Mouse (Mus musculus) lung, postnatal 4 days (tissue): Measurements from ENCODE around the gene Nhej1.

Experiments used
- DNase-seq, 2 experiments: peaks; one replicate each; pipeline ENCODE4 v3.0.0; 2021

Gene Nhej1

DNA sequence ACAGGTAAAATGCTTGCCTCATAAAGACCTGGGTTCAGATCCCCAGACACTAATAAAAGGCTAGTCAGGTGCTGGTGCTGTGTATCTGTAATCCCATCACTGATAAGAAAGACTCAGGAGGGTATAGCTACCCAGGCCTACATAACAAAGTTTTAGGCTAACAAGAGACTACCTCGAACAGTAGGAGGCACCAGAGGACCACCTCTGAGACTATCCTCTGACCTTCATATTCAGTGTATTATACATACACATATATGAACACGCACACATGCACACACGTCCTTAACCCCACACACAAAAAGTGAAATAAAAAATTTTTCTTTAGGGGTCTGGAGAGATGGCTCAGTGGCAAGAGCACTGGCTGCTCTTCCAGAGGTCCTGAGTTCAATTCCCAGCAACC is 2.8 kb downstream of the Nhej1 start:
- DNase-seq, result no peak

DNA sequence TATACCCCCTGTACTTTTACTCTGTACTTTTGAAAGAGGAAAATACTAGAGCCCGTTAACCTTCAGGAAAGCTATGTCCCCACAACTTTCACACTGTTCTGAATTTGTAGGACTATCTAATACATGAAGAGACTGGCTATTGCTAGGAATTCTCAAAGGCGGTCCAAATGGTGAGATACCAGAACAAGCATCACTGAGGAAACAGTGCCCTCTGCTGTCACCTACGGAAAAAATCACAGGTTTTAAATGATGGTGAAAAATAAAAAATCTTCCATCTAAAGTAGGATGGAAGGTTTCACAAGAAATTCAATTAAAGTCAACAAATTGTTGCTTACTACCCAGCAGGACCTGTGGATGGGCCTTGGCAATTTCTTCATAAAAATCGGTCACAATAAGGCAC is 72.9 kb downstream of the Nhej1 start:
- peak in 1 of 2 experiments; percentile 15 for DNase-seq

- no peak for DNase-seq
Measured at GRCm38 (mm10) chr1:75051428-75051827, 73.6 kb downstream of the Nhej1 start.

GRCm38 (mm10) chr1:75048571-75048970 is 76.4 kb downstream of the Nhej1 start:
- DNase-seq, result no peak

GRCm38 (mm10) chr1:75048041-75048440 is 77.0 kb downstream of the Nhej1 start:
- DNase-seq, result peak; percentile 8 to 28

DNA sequence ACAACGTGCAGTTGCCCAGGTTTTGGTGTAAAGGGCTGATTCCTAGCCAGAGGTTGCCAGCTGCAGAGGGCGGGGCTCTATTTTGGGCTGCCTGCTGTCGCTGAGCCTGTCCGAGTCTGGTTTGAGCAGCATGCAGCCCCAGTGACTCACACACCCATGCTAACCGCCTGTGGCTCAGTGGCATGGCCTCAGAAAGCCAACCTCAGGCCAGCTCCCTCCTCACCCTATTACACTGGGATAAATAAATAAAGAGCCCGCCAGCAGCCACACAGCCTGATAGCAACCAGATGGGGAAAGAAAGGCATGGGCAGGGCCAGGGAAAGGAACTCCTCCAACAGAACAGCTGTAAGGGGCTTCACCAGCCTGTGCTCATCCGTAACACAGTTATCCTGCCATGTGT is 84.6 kb downstream of the Nhej1 start:
- DNase-seq, result peak; percentile 4 to 26

GRCm38 (mm10) chr1:75032041-75032440 is 93.0 kb downstream of the Nhej1 start:
- DNase-seq, result no peak

- no peak for DNase-seq
Measured at GRCm38 (mm10) chr1:75027061-75027779, 97.8 kb downstream of the Nhej1 start.

- no peak for DNase-seq
Measured at GRCm38 (mm10) chr1:75024419-75025199, 100.4 kb downstream of the Nhej1 start.

DNA sequence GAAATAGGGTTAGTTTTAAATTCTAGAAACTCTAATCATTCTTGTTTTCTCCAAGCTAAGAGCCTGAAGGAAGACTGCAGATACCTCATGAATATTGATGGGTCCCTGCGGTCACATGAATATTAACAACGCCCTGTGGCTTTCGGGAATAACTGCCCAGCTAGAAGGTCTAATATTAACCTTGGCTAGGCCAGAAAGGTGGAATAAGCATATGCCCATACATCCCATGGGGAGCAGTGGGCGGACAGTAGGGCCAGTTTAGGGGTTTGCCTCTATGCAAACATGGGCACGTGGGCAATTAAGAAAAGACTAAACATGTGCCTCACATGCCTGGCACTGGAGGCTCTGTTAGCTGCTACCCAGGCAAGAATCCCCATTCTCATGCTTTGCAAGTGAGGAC is 102.8 kb downstream of the Nhej1 start:
- DNase-seq, result no peak

DNA sequence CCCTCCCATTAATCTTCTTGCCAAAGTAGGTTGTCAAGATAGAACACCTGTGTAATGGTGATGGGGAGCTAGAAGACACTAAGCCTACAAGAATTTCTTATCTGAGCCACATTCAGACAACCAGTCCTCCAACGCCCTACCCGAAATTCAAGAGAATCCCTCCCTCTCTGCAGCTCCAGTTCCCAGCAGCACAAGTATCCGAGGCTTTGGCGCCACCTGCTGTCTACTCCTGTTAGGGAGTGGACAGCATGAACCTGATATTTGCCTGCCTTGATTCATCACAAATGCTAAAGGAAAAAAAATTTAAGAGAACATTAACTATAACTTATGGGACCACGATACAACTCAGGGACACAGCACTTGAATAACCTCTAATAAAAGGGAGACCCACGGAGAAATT is 108.2 kb downstream of the Nhej1 start:
- DNase-seq, result peak; percentile 68 to 82

GRCm38 (mm10) chr1:75015551-75016265 is 109.3 kb downstream of the Nhej1 start:
- DNase-seq, result peak; percentile 28 to 40

- no peak for DNase-seq
Measured at GRCm38 (mm10) chr1:75014210-75014845, 110.7 kb downstream of the Nhej1 start.

GRCm38 (mm10) chr1:75010817-75011216 is 114.2 kb downstream of the Nhej1 start:
- DNase-seq, result no peak

DNA sequence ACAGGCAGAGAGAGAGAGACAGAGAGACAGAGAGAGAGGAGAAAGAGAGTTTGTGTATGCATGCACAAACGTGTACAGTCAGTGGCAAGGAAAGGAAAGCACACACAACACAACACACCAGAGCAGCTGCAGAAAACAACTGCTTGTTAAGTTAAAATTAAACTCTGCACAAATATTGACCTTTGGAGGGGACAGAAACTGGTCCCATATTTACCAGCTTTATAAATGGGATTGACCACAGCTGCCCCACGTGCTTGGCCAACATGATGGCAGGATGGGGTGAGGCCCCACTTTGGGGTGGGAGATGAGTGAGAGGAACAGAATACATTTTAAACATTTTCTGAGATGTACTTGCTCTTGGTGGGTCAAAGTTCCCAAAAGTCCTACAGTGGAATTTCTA is 114.8 kb downstream of the Nhej1 start:
- DNase-seq, result no peak

GRCm38 (mm10) chr1:75006016-75006415 is 119.0 kb downstream of the Nhej1 start:
- DNase-seq, result no peak

- DNase-seq, result no peak
Measured at GRCm38 (mm10) chr1:75001183-75001582, 123.8 kb downstream of the Nhej1 start.

DNA sequence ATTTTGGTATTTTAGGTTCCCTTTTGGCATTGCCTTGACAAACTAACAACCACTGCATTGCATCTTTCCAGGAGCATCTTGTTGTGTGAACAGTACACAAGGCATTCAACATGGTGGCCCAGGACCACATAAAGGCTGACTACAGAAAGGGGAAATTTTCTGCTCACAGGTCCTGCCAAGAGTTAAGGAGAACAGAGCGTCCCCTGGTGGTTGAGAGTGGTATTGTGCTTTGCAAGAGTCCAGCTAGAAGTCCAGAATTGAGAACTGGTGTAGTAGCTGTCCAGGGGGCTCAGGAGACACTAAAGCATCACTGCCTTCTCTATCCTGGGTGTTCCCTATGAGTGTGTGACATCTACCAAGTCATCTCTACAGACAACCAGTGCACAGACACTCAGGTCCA is 124.5 kb downstream of the Nhej1 start:
- peak in 1 of 2 experiments; percentile 56 for DNase-seq

DNA sequence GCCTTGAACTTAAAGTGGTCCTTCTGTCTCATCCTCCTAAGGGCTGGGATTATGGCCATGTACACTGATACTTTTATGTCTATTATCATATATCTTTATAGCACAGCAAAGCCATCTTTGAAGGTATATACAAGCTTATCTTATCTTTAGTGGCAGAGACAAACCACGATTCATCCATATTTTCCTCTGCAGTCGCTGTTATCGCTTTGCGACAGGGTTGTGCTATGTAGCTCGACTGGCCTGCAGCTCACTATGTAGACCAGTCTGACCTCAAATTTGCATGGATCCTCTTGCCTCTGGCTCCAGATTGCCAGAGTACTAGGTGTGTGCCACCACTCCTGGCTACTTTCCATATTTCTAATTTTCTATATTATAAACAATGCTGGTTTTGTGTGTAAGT is 125.8 kb downstream of the Nhej1 start:
- no peak for DNase-seq

DNA sequence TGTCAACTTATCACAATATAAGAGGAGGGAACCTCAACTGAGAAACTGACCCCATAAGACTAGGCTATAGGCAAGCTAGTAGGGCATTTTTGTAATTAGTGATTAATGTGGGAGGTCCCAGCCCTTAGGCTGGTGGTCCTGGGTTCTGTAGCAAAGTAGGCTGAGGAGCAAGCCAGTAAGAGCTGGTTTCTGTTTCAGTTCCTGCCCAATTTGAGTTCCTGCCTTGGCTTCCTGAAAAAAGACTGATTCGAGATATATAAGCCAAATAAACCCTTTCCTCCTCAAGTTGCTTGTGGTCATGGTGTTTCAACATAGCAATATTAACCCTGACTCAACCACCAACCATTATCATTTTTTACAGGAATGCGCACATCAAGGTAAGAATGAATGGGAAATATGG is 127.8 kb downstream of the Nhej1 start:
- DNase-seq, result no peak

GRCm38 (mm10) chr1:74977001-74977400 is 148.0 kb downstream of the Nhej1 start:
- no peak for DNase-seq

DNA sequence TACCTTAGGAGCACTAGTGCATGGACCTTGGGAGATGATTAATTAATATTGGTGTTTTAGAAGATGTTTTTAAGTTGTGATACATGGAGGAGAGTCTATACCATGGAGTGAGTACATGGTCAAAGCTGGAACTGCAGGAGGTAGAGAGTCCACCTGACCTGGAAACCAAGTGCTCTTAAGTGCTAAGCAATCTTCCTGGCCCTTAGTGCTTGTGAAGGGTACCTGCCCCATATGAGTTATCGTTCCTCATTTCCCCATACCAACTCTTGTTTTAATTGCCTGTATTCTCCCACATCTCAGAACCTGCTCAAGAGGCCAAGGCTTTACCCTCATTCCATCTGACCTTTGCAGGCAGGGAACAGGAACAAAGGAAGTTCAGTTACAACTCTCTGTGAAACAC is 149.1 kb downstream of the Nhej1 start:
- DNase-seq, result no peak

- no peak for DNase-seq
Measured at GRCm38 (mm10) chr1:74973590-74973989, 151.4 kb downstream of the Nhej1 start.
